Mouse (Mus musculus) heart, postnatal 14 days (tissue): ENCODE measurements at regions not wholly inside any gene's neighbourhood (a gene's known extent, or its start where the extent isn't known, plus 50 kb on each side); places are given as distances from the start of the nearest gene placed in this dataset.

Experiments
- DNase-seq, 2 experiments: peaks; one replicate each; pipeline ENCODE4 v3.0.0; 2021 to 2022
- intact Hi-C: fragments of 180-260 bp; cut with DNase I; formaldehyde crosslinking; loops from one replicate; pipeline ENCODE4 v1.15.1; 2025

GRCm38 (mm10) chr3:39537515-39537914, 650.8 kb downstream of the Fat4 start:
- peak in 1 of 2 experiments; percentile 12 for DNase-seq
- intact Hi-C loops = no loop called here

GRCm38 (mm10) chr3:39540530-39541118, 653.9 kb downstream of the Fat4 start:
- intact Hi-C loops = no loop called here
- no peak for DNase-seq

DNA sequence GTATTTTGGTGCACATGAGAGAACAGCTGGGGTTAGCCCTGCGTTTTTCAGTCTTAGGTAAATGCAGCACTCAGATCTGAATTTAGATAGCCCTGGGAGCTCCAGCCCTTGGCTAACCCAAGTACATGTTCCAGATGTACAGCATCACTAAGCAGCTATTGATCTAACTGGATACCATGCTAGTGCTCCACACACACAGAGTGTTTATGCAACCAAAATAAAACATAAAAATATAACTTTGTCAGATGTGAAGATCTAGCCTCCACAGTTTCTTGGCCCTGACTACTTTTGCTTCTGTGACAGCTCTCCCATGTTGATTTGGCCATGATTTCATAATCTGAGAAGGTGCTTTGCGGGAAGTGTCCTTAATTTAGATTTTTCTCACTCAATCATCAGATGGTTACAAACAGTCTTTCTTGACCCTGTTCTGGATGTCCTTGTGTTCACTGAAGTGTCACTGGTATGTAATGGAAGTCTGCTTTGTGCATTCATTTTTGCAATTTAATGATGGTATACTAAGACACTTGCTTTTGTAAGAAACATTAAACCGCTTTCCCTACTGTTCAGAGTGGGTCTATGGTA, 672.8 kb downstream of the Fat4 start:
- intact Hi-C loops = no loop called here
- DNase-seq = no peak

- DNase-seq = no peak
- intact Hi-C loops = no loop called here
These were observed 674.2 kb downstream of the Fat4 start for GRCm38 (mm10) chr3:39560951-39561350.

DNA sequence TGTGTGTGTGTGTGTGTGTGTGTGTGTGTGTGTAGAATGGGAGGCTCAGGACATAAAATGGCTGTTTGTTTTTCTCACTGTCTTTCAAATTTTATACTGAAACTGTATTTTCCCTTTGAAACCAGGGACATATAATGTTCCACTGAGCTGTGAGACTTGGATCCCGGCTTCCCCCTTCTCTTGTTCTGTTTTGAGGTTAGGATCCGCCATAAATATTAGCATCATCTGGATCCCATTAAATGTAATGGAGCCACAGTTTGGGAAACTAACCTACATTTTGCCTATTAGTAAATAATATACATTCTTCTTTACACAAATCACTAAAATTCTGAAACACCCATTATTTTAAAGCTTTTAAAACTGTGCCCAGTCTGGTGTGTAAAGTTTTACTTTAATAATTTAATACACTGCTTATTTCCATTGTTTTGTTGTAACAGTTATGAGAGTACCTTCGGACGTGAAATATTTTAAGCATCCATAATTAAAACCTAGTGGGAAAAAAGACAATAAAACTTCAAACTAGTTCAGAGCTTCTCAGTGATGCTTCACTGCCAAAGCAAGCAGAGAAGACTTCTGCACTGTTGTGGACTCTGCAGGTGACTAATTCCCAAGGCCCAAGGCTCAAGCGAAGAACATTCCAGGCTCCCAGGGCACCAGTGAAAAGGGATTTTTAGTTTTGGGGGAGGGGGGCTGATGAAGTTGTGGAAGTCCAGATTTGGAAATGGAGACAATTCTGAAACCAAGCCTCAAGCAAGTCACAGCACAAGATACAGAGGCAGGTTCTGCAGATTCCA, 684.9 kb downstream of the Fat4 start:
- intact Hi-C loops = no loop called here
- DNase-seq = no peak

GRCm38 (mm10) chr3:39575200-39575599, 688.5 kb downstream of the Fat4 start:
- DNase-seq = no peak
- intact Hi-C loops = no loop called here

DNA sequence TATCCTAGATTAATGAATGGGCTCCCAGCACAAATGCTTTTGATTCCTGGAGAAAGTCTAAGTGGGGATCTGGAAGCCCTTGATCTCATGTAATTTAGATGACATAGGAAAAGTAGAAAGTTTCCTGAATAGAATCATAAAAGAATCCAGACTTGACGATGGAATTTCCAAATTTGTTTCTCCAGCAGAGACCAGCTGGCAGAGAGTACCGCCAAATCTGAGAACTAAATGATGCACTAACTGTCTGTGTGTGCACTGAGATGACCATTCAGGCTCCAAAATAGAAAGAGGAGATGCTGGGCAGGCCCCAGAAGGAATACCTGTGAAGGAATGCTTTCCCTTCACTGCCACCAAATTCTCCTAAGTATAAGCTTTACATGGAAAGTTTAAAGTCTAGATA, 704.6 kb downstream of the Fat4 start:
- intact Hi-C loops = no loop called here
- no peak for DNase-seq

- intact Hi-C loops = no loop called here
- DNase-seq = no peak
These were observed 705.8 kb downstream of the Fat4 start for GRCm38 (mm10) chr3:39592349-39593117.

- intact Hi-C loops = no loop called here
These were observed 723.2 kb downstream of the Fat4 start for GRCm38 (mm10) chr3:39609937-39610336.

GRCm38 (mm10) chr3:39612408-39612807, 725.7 kb downstream of the Fat4 start:
- intact Hi-C loops = no loop called here
- no peak for DNase-seq

More at GRCm38 (mm10) chr3:39609937-39610336, 723.2 kb downstream of the Fat4 start:
- DNase-seq = no peak

GRCm38 (mm10) chr3:39637924-39638323, 751.2 kb downstream of the Fat4 start:
- intact Hi-C loops = no loop called here
- DNase-seq = no peak

GRCm38 (mm10) chr3:39643194-39643593, 756.5 kb downstream of the Fat4 start:
- no peak for DNase-seq
- intact Hi-C loops = no loop called here

- intact Hi-C loops = no loop called here
- DNase-seq = no peak
These were observed 780.1 kb downstream of the Fat4 start for GRCm38 (mm10) chr3:39666817-39667216.

DNA sequence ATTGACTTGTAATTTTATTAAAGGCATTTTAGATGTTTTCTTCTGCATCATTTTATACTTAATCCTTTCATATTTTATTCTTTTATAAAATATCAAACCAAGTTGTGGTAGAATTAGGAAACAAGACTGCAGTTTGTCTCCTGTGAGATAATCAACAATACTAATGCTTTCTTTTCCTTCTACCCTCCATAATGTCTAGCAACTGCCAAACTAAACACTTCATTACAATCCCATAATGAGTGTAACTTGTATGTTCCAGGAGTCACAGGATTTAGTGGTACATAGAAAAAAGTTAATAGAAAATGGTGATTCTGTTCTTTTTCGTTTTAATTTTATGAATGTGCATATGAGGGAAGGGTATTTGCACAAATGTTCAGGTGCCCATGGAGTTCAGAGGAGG, 782.4 kb downstream of the Fat4 start:
- no peak for DNase-seq
- intact Hi-C loops = no loop called here

DNA sequence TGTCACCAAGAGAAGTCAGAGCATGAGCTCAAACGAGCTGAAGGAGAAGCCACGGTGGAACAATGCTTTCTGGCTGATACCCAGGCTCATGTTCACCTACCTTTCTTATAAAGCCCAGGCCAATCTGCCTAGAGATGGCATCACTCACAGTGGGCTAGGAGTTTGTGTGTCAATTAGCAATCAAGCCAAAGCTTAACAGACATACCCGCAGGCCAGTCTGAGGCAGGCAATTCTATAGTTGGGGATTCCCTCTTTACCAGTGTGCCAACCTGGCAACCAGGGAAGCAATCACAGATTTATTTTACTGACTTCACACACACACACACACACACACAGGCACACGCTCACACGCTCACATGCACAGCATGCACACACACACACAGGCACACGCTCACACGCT, 787.3 kb downstream of the Fat4 start:
- intact Hi-C loops = no loop called here
- DNase-seq = no peak

DNA sequence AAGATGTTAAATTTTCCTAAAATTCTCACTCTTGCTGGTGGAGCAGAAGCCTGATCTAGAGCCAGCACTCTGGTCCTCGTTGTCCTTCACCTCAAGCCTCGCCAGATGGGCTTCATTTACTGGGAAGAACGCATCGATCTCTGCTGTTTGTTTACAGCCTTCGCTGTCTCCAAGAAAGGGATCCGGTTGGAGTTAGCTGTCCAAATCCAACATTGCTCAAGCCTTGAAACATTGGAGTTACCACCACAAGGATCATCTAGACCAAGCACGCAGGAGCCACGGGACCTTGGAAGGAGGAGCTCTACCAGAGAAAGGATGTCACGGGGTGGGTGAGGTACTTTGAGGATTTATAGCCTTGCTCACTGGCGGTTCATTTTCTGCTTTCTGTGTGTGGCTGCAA, 788.2 kb downstream of the Fat4 start:
- intact Hi-C loops = no loop called here
- DNase-seq = no peak

GRCm38 (mm10) chr3:39705610-39706009, 818.9 kb downstream of the Fat4 start:
- intact Hi-C loops = loop anchor here (5.0 kb wide), 1 partner anchor 823 kb away; no protein-coding TSS in a partner anchor
- DNase-seq = no peak

- intact Hi-C loops = no loop called here
These were observed 818.0 kb upstream of the Intu start for GRCm38 (mm10) chr3:39712795-39713709.

DNA sequence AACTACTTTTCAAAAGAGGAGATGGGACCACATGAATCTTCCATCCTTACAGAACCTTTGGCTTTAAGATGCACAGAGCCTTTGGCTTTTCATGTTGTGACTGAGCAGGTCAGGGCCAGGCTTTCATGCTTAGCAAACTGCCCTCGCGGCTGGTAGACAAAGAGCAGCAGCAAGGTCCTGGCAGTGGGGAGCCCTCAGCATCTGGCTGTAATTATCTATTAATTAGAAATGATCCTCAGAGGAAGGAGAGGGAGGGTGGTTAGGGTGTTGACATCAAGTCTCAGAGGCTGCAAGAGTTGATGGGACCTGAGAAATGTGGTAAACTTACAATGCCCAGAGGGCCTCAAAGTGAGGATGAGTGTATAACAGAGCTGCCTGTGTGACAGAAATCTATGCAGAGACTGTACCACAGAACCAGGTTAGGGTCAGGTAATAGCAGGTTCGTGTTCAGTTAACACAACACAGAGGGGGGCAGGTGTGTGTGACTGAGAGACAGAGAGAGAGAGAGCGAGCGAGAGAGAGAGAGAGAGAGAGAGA, 817.0 kb upstream of the Intu start:
- intact Hi-C loops = no loop called here
- no peak for DNase-seq

More at GRCm38 (mm10) chr3:39712795-39713709, 818.0 kb upstream of the Intu start:
- DNase-seq = no peak
